Mouse (Mus musculus): ENCODE measurements at regions not wholly inside any gene's neighbourhood (a gene's known extent, or its start where the extent isn't known, plus 50 kb on each side); places are given as distances from the start of the nearest gene placed in this dataset.

GRCm38 (mm10) chr2:72541246-72541645, 65.3 kb downstream of the Cdca7 start:
- DNase-seq (ENCODE audit: low read depth, low spot score), result no peak

DNA sequence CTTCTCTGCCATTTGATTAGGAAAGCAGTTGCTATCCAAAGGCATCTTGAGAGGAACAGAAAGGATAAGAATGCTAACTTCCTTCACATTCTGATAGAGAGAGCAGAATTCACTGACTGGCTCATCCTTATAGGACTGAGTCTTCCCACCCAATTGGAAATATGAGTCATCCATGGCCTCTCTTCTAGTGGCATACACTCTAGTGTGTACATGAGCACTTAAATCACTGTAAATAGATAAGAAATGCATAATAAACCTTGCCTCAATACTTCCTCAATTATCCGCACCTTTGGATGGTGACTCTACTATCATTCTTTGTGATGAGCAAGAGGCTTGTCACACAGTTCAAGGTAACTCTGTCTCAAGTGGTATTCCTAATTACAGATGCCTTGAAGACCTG, 69.5 kb downstream of the Cdca7 start:
- DNase-seq (ENCODE audit: low read depth, low spot score), result no peak

DNA sequence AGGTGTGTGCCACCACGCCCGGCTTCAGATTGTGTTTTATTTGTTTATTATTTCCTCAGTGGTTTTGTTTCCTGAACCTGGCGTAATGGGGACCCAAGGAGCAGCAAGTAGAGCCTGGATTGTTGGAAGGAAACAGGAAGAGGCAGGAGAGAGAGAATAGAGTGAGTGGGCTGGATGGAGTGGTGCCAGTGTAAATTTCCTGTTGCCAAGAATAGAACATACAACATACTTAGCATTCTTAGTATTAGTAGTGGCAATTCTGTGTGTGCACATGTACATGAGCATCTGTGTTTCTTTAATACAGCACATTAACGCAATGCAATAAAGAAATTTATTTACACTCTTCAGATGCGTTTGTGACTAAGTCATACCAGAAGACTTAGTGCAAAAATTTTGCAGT, 70.5 kb downstream of the Cdca7 start:
- no peak for DNase-seq (ENCODE audit: low read depth, low spot score)

DNA sequence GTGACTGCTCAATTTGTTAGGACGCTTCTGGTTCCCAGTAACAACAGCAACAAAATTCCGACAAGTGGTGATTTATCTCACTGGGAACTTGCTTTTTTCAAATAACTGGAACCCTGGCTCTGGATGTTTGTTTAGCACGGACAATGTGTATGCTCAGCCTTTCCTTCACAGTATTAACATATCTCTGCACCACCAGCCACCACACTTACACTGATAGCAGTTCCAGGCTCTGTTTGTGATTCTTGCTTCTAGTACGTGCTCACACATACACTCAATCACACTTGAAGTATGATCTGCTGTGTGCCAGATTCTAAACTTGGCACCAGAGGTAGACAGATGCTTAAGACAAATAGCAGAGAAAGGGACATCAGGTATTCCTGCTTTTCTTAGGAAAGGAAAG, 71.0 kb downstream of the Cdca7 start:
- DNase-seq (ENCODE audit: low read depth, low spot score), result no peak

- DNase-seq (ENCODE audit: low read depth, low spot score), result no peak
Observed at GRCm38 (mm10) chr2:72551268-72551667, 75.3 kb downstream of the Cdca7 start.

DNA sequence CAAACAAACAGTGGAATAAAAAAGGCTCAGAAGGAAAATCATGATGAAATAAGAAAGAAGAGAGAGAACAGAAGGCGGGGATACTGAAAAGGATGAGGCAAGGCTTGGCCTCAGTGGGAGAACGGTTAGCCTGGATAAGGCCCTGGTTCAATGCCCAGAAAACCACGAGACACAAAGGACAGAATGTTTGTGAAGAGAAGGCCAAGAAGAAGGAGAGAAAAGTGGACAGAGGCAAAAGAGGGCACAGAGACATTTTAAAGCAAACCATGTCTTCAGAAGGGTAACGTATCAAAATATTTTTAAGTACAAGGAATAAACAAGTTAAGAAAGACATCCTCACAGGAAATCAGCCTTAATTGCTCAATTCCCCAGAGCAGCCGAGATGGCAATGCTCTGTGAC, 78.6 kb downstream of the Cdca7 start:
- DNase-seq (ENCODE audit: low read depth, low spot score), result no peak

DNA sequence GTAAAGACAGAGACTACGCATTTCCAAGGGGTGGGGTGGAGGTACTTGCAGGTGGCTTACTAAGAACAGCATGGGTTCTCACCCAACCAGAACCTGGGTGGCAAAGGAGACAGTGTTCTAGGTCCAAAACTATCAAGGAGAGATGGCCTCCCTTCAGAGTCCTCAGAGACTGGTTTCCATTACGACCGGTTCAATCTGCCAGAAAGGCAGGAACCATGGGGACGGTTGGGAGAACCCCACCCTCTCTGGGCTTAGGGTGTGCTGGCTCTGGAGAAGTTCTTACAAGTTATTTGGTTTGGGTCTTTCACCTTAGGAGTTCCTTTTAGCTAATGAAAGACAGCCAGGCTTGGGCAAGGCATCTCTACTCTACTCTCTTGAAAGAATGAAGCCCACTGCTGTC, 79.2 kb downstream of the Cdca7 start:
- DNase-seq (ENCODE audit: low read depth, low spot score), result no peak

DNA sequence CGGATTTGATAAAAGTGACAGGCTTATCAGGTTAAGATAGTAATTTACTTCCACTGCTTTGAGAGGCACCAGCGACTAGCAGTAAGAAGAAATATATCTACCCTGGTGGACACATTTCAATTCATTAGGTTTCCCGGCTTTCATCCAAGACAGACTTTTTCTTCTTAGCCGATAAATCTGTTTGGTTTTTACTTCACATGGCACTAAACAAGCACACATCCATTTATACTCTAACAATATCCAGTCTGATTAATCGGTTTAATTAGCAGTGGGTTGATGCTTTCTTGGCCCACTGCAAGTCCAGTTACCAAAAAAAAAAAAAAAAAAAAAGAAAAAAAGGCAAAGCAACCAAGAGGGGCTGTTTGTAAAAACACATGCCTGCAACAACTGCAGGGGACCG, 79.6 kb downstream of the Cdca7 start:
- DNase-seq (ENCODE audit: low read depth, low spot score), result no peak

DNA sequence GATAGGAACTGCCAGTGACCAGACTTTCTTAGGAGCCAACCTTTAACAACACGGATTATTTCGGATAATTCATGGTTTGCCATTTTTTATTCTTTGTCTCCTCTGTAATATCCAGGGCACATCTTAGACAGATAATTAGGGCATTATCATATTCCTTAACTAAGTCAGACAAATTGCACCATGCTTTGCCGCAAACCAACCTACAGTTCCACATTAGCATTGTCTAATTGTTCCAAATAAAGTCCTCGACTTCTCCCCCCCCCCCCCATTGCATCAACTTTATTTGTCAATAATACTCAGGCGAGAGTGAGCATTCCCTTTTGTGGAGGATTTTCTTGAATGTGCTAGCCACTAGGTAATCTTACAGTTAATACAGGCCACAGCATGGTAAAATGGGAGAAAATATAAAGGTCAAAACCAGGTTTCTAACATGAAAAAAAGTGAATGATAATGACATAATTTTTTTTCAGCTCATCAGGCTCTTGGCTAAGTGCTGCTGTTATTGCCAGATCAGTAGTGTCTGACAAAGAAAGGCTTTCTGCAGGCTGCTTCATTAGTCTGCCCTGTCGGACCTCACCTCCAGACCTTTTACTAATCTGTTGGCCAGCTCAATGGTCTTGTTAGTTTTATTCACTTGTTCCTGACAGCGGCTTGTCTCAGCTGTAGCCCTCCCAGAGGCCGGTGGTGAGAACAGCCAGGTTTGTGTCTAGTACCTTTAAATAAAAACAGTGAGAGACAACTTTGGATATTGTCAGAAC, 80.3 kb downstream of the Cdca7 start:
- no peak for DNase-seq (ENCODE audit: low read depth, low spot score)

GRCm38 (mm10) chr2:72557161-72557560, 81.2 kb downstream of the Cdca7 start:
- no peak for DNase-seq (ENCODE audit: low read depth, low spot score)

- DNase-seq (ENCODE audit: low read depth, low spot score), result no peak
Observed at GRCm38 (mm10) chr2:72557565-72558260, 81.8 kb downstream of the Cdca7 start.

GRCm38 (mm10) chr2:72561383-72561782, 85.4 kb downstream of the Cdca7 start:
- no peak for DNase-seq (ENCODE audit: low read depth, low spot score)

- DNase-seq (ENCODE audit: low read depth, low spot score), result no peak
Observed at GRCm38 (mm10) chr2:72578322-72578721, 102.4 kb downstream of the Cdca7 start.

GRCm38 (mm10) chr2:72581136-72581535, 105.2 kb downstream of the Cdca7 start:
- no peak for DNase-seq (ENCODE audit: low read depth, low spot score)

- DNase-seq (ENCODE audit: low read depth, low spot score), result no peak
Observed at GRCm38 (mm10) chr2:72588814-72589213, 112.9 kb downstream of the Cdca7 start.

DNA sequence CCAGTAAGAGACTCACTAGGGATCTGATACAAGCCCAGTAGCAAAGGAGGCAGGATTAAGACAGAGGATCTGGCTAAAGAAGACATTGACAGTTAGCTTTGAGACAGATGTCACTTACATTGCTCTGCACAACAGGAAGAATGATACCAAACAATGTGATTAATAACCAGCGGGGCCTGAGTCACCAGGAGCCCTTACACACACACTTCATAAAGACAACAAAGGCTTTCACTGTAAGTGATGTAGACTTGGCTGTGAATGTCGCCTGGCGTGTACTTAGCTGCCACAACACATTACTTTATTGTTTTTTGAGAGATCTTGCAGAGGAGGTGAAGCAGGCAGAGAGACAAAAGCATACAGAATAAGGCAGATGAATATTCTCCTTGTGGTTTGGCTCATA, 116.1 kb downstream of the Cdca7 start:
- no peak for DNase-seq (ENCODE audit: low read depth, low spot score)

GRCm38 (mm10) chr2:72596994-72597925, 121.3 kb downstream of the Cdca7 start:
- DNase-seq (ENCODE audit: low read depth, low spot score), result no peak

DNA sequence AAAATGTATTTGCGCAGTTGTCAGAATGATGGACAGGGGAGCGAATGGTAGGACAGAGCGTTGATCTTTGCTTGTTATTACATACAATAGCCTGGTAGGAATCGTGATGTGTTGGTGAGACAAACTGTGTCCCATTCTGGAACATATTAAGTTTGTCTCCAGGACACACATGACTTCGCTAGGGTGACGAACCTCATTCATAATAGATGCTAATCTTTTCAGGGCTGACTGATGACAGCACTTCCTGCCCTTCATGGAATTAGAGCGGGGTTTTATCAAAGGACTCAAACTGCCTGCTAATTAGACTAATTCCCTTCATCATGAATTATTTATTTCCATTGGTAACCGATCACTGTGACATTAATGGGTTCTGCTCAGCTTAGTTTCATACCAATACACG, 122.0 kb downstream of the Cdca7 start:
- no peak for DNase-seq (ENCODE audit: low read depth, low spot score)

- DNase-seq (ENCODE audit: low read depth, low spot score), result no peak
Observed at GRCm38 (mm10) chr2:72600723-72601122, 124.8 kb downstream of the Cdca7 start.

GRCm38 (mm10) chr2:72602152-72602551, 126.2 kb downstream of the Cdca7 start:
- DNase-seq (ENCODE audit: low read depth, low spot score), result no peak

- DNase-seq (ENCODE audit: low read depth, low spot score), result no peak
Observed at GRCm38 (mm10) chr2:72612221-72612620, 136.3 kb downstream of the Cdca7 start.

DNA sequence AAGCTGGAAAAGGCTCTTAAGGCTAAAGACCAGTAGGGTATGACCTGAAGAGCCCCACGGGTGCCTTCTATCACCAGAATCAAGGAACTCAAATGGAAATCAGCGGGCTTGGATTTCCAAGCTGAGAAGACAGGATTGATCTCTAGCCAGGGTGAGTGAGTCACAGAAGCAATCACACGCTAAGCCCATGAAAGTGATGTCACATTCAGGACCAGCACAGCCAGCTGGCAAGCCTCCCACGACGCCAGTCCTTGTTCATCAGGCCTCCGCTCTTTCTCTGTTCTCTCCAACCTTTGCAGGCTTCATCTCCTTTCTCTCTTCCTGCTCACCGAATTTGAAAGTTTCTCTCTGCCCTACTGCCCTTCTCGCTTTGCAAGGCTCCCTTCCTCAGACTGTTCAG, 138.3 kb downstream of the Cdca7 start:
- no peak for DNase-seq (ENCODE audit: low read depth, low spot score)
